Mouse (Mus musculus): Measurements from ENCODE around the gene Fermt2.
"Not testable (repeated sequence)": the region's sequence is repeated elsewhere in the genome, so short reads cannot be mapped to it uniquely, and the experiment has no call there.

Gene Fermt2

DNA sequence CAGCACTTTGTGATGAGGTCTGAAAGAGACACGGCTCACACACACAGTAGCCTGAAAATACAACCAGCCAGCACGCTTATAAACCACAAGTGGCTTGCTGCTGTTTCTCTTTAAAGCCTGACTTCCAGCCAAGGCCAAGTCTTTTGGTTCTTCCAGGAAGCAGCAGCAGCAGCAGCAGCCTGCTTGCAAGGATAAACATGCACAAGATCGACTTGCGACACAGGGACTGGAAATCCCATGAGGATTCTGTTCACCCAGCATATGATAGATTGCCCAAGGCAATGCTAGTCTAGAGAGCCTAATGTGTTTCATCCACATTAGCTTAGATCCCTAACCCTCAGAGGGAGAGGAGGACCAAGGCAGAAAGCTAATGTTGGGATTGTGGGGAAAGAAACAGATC, 22.0 kb downstream of the Fermt2 start:
- DNase-seq = peak; percentile 68 to 76

DNA sequence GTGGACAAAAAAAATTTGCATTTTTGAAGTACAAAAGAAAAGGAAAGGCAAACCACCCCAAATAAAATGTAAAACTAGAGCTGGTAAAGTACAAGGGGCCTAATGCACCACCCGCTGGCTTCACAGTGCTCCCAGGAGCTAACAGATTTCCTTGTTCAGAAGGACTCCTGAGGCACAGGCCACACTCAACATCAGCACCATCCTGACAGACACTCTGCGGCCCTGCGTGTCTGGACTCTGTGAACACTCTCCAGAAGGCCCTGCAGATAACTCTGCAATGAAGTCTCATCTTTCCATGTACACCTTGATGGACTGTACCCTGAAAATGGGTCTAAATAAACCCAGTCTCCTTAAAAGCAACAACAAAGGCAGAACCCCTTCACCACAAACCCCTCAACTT, 22.5 kb downstream of the Fermt2 start:
- no peak for DNase-seq

DNA sequence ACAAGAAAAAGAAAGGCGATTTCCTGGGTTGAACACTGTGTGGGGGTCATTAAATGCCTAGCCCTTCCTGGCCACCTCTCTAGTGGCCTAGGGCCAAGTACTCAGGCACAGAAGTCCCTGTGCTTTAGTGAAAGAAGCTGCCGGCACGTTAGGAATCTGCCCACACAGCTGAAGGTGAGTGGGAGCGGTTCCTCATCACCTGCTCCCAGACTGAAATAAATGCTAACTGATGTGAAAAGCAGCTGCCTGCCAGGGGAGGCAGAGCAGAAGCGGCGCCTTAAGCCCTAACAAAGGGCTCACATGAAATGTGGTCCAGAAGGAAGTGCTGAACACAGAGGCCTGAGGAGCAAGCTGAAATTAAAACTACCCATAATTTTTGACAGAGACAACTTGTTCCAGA, 22.9 kb downstream of the Fermt2 start:
- peak; percentile 61 to 69 for DNase-seq

DNA sequence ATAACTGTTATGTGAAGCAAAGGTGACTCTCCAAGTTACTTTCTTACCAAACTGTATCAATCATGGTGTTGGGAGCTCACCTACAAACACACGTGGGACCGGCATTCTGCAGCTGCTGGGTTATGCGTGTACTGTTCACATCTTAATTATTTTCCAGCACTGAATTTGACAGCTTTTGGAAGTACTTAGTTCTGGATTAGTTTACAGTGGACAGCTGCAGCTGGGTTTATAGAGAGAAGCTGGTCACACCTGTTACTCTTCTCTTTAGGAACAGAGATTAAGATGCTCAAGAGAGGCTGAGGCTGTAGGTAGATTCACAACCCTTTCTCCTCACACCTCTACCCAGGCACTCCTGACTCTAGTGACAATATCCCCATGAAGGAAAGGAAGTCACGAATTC, 23.8 kb downstream of the Fermt2 start:
- DNase-seq = no peak

DNA sequence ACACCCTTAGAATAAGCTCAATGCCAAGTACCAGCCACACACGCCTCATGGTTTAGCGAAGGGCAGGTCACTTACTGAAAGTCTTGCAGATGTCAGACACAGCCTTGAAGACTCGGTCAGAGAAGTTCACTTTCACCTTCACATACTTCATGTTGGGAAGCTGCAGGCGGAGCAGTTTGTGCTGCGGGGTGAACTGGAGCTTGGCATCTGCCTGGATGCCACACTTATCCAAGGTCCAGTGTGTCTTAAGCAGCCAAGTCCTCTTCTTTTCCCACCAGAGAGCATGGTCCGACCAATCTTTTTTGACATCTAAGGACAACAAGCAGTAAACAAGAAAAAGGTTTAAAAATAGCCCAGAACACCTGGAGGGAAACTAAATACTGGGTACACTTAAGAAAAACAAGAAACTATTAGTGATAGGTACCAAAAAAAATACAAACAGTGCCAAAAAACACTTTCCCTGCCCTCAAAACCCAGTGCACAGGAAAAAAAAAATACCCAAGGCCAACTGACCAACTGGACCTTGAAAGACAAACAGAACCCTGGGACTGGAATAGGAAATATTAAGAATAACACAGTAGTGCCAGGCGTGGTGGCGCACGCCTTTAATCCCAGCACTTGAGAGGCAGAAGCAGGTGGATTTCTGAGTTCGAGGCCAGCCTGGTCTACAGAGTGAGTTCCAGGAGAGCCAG, 25.4 kb downstream of the Fermt2 start:
- DNase-seq = no peak

DNA sequence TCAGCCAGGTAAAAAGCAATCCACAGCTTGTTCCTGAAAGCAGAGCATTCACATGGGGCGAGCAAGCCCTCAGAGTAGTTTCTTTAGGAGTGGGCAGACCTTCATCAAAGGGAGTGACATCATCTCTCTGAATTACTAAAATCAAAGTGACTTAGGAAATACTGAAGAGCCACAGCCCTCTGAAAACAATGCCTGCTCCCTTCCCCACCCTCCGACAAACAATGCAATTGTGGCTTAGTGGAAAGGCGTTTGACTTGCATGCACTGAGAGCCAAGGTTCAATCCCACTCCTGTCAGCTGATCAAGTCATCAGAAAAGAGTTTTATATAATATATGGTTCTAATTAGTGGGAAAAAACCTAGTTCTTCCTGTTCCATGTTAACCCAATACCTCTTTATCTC, 26.0 kb downstream of the Fermt2 start:
- no peak for DNase-seq

DNA sequence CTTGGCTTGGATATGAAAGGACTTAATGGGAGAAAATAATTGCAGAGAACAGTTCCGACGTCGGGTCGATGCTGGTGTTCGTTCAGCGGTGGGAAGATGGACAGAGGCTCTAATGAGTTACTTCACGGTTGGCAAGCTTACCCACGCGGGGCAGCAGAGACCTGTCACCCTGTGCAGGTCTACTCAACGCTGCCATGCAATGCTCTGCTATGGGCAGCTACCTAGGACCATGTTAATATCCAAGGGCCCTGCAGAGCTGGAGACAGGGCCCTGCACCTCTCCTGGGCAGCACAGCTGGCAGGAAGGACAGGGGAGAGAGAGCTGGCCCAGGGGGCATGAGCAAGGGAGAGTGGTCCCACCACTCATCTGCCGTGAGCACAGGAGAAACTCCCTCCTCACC, 29.9 kb downstream of the Fermt2 start:
- no peak for DNase-seq

DNA sequence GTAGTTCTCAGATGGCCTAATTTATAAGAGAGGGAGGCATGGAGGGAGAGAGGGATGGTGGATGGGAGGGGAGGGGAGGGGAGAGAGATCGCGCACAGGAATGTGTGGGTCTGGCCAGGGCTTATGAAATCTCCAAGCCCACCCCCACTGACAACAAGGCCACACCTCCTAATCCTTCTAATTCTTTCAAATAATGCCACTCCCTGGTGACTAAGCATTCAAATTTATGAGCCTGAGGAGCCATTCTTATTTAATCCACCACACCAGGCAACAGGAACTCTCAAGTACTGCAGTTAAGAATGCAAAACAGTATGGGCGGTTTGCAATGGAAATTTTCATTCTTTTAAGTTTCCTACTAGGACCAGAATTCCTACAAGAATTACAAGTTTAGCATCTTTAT, 32.8 kb downstream of the Fermt2 start:
- no peak for DNase-seq

DNA sequence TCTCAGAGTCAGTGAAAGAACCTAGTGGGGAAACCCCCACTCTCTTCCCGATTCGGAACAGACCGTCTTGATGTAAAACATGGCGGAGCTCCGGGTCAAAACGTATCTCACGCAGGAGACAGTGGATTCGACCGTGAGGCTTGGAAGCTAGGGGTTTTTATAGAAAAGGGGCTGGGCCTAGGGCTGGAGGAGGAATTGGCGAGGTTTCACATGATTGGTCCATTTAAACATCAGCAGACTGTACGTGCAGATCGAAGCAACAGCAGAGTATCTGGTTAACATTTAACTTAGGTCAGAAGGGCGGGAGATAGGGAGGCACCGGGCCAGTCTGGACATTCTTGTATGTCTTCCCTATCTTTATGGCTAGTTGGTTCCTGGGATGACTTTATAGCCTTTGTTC, 34.1 kb downstream of the Fermt2 start:
- DNase-seq = not testable (repeated sequence)

DNA sequence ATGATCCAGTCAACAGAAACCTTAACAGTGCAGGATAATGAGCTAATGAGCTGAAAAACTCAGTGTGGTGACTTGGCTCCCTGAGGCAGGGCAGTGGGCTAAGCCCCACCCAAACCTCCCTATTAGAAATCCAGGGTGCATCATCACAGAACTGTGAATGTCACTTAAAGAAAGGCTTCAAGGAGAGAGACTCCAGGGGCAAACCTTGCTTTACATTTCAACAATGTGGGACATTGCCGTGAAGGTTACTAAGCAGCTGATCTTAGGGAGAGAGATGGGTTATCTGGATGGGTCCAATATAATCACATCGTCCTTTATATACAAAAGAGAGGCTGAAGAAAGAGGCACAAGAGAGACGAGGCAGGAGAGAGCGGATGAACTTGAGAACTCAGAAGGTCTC, 36.0 kb downstream of the Fermt2 start:
- DNase-seq = no peak

DNA sequence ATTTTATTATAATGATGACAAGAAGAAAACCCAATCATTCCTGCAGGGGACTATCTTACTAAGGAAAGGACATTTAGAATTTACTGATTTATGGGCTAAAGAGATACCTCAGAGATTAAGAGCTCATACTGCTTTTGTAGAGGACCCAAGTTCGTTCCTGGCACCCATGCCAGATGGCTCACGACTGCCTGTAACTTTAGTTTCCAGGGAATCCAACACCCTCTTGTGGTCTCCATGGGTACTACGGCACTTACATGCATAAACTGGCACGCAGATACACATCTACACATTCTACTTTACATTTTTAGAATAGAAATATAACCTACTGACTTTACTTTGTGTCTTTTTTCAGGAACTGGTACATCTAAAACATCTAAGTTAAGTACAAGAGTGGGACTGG, 37.2 kb downstream of the Fermt2 start:
- no peak for DNase-seq

DNA sequence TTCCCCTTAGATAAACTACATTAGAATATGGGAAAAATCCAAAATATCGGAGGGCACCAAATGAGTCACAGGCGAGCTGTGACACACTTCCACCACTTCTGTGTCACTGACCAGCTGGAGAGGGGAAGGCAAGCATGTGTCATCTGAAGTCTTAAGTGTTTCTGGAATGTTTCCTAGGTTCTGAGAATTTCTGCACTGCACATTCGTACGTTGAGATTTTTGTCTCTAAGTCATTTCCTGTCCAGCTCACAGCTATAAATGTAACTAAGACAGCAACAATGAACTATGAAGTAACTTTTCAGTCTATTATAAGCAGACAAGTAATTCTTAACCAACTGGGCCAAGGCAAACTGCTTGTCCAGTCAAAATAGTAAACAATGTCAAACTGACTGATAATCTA, 37.9 kb downstream of the Fermt2 start:
- DNase-seq = peak in 1 of 2 experiments; percentile 57

DNA sequence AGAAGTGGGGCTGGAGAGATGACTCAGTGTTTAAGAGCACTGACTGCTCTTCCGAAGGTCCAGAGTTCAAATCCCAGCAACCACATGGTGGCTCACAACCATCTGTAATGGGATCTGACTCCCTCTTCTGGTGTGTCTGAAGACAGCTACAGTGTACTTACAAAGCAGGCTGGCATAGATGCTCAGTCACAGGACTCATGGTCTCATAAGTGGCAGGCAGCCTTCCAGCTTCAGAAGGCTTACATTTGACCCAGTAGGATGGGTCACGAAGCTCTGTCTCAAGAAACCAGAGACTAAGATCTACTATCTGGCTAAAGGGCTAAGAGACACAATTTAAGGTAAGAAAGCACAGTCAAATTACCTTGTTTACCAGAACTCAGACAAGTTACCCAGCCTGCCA, 42.7 kb downstream of the Fermt2 start:
- DNase-seq = not testable (repeated sequence)

DNA sequence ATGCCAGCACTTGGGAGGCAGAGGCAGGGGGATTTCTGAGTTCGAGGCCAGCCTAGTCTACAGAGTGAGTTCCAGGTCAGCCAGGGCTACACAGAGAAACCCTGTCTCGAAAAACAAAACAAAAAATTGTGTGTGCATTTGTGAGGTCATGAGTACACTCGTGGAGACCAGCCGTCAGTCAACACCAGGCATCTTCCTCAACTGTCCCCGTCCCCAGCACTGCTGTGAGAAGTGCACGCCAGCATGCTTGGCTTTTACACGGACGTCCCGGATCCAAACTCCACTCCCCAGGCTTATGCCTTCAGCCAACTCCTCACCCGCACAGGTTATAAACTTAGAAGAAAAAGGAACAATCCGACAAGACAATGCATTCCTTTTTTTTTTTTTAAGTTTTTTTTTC, 46.6 kb downstream of the Fermt2 start:
- DNase-seq = not testable (repeated sequence)

DNA sequence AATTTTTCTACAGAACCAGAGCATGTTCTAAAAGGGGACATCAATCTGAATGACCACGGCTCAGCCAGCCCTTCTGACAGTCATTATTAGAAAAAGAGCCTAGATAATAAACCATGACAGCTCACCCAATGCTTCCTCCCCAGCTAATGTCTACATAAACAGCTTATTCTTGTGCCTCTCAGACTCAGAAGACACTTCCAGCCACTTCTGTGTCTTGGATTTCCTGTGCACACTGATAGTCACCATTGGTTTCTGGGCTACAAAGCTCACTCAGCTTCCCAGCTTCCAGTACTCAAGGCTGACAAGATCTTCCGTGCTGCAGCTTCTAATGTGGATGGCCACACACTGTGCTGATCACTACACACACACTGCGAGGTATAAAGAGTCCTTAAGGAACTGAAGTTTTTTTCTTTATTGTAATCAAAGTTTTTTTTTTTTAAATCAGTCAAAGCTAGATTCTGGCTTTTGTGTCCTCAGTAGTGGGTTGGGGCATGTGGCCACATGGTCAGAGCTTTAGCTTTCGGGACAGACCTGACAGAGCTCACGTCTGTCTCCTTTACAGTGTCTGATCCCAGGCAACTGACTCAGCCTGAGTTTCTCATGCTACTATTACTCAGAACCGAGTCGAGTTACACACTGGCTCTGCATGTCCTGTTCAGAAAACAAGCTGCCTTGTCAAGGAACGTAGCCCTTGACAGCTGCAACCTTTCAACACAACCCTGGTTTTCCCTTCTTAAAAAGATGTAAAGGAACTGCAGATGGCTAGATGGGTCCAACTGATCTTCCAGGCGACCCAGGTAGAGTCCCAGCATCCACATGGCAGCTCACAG, 50.7 kb downstream of the Fermt2 start:
- DNase-seq = no peak

DNA sequence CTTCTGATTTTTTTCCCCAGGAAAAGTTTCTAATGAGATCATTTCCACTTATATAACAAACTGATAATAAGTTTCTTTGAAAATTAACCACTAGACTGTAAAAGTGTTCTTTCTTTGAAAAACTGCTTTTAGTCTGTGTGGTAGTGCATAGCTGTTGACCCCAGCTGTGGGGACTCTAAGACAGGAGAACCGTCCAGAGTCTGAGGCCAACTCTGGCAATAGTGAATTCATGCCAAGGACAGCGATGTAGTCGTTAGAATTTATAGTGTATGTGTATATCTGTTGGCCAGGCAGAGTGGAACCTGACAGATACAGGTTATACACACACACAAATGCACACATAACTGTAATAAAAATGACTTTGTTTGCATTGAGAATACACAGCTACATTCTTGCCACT, 51.4 kb downstream of the Fermt2 start:
- no peak for DNase-seq

DNA sequence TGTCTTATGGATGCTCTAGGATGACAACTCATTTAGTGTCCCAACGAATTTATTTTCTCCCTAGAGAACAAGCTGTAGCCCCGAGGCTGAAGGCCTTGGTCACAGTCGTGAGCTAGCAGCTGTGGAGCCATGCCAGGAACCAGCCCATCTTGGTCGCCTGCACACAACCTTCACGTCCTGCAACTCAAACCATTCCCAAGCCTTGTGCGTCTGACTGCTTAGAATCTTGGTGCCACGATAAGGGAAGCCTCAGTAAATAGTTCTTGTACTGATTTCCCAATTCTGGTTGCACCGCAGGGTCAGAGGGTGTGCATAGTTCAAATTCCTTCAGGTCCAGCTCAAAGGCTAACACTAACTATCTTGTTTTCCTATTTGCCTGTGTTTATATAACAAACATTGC, 52.3 kb downstream of the Fermt2 start:
- peak; percentile 79 to 83 for DNase-seq

DNA sequence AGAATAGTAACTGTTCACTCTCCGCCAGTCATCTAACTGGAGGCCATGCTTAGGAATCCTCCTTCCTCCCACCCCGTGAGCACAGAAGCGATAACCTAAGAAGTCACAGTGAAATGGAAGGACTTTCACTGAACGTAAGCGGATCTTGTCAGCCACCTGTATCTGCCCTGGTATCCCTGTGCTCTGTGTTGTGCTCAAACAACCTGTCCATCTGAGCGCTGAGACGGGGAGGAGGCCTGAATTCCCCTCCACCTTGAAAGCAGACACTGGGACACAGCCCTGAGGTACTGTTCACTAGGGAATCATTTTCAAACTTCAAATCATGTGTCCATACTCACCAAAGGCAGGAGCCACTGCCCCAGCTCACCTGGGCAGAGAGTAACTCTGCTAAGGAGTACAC, 52.9 kb downstream of the Fermt2 start:
- DNase-seq = no peak

DNA sequence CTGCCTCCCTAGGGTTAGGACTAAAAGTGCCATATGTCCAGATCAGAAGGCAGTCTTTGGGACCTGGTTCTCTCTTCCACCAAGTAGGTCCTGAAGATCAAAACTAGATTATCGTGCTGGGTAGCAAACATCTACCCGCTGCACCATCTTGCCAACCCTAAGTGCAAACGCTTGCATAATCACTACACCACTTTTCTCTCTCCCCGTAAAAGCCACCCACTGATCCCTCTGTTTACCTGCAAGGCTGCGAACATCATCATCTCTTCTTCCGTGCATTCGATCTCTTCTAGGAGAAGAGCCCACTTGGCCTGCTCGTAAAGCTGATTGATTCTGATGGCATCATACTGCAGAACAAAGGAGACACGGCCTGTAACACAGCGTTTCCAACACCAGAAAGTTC, 57.4 kb downstream of the Fermt2 start:
- no peak for DNase-seq

DNA sequence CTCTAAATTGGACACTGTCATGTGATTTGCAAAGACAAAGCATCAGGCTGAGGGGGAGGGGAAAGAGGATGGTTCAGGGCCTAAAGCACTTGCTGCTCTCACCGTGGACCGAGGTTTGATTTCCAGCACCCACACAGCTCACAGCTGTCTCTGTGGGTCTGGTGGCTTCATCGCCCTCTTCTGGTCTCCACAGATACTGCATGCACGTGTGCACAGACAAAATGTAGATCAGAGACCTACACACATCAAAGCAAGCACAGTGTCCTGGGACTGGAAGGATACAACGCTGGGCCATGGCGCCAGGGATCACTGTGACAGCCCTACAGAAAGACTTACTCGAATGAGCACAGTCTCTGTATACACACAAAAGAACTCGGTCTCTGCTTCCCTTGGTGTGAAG, 60.5 kb downstream of the Fermt2 start:
- no peak for DNase-seq

DNA sequence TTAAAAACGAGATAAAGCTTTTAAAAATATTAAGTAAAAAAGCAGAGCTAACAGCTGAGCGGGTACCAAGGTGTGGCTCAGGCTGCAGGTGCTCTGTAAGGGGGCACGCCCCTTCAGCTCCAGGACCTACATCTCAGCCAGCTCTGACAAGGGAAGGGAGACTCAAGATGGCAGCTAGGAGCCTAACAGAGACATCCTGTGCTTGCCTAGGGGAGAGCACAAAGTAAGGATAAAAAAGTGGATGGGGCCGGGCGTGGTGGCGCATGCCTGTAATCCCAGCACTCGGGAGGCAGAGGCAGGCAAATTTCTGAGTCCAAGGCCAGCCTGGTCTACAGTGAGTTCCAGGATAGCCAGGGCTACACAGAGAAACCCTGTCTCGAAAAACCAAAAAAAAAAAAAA, 63.5 kb downstream of the Fermt2 start:
- not testable (repeated sequence) for DNase-seq

DNA sequence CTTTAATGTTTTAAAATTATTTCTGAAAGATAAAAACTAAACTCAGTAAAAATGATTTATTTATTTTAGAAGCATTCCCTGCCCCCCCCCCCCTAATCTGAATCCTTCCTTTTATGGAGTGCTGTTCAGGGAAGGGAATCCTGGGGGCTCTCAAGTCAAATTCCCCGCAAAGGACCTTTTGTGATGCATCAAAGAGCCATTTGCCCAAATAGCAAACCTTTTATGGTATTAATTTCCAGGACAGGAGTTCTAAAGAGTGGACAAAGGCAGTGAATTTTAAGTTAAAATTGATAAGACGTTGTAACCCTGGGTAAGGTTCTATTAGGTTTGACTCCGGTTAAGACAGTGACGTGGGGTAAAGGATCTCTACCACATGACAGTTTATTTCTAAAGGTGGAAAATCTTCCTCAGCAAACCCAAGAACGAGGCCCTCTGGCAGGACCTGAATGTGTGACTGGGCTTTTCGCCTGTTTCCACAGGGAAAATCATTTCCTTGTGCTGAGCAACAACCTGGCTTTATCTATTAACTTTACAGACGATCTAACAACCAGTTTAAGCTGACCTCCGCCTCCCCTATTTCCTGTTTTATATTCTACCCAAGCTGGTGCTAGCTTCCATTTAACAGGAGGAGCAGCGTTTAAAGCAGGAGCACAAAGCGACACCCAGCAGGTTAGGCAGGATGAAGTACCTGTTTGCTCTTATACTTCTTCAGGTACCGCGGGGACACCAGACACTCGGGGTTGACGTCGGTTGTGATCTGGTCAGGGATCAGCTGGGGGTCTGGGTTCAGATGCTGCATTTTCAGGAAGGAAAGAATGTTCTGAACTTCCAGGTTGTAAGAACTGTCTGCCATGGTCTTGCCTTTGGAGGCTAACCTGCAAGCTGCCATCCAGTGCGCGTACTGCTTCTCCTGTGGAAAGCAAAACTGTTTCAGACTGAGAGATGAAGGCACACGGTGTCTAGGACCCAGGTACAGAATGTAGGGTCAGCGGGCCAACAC, 65.6 kb downstream of the Fermt2 start:
- no peak for DNase-seq

DNA sequence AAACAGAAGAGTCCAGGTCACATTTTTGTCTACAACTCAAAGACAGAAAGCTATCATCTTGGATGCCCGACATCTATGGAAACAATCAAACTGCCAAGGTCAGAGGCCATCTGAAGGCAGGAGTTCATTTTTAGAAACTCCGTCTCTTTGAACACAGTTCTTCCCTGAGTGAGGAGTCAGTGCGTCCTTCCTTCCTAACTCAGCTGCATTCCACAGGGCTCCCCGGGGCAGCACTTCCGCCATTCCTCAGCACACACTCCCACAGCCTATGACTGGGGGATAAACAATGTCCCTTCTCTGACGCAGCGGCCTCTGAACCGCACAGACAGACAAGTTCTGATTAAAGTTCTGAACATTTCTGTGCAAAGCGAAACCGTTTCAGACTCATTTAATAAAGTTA, 66.3 kb downstream of the Fermt2 start:
- peak; percentile 68 to 82 for DNase-seq
